Mouse (Mus musculus) intestine, embryonic 16.5 days (tissue): ENCODE results near the gene Capg. TPM values are rescaled to one million over a fixed set of nuclear protein-coding genes. Genes with fewer than 3 reads are reported as not detected.

Experiments used
- ATAC-seq: fragments of 200-750 bp; cut with Nextera tagmentation; 2 replicates; pipeline ENCODE4 v1.8.0; 2017; ENCODE audit warnings: moderate TSS enrichment, moderate library complexity
- H3K27ac ChIP-seq: fragments of 300-500 bp; sonication (generic); 2 replicates; pipeline ENCODE4 v1.5.1; 2014; ENCODE audit warnings: mild to moderate bottlenecking, low read length
- H3K27me3 ChIP-seq: fragments of 300-500 bp; sonication (generic); replicated peaks from 2 replicates; pipeline ENCODE4 v1.6.1; 2014; ENCODE audit warnings: low read length, control low read depth, mixed read lengths; ENCODE audit not compliant: control insufficient read depth, insufficient read depth
- H3K36me3 ChIP-seq: fragments of 300-500 bp; sonication (generic); 2 replicates; pipeline ENCODE4 v1.6.1; 2014; ENCODE audit warnings: low read length, control low read depth; ENCODE audit not compliant: control insufficient read depth, insufficient read depth
- H3K4me1 ChIP-seq: fragments of 300-500 bp; sonication (generic); 2 replicates; pipeline ENCODE4 v1.6.1; 2014; ENCODE audit warnings: low read length, control low read depth, mixed read lengths; ENCODE audit not compliant: control insufficient read depth, insufficient read depth
- H3K4me2 ChIP-seq: fragments of 300-500 bp; sonication (generic); 2 replicates; pipeline ENCODE4 v1.6.1; 2014; ENCODE audit warnings: low read depth, low read length, control low read depth
- H3K4me3 ChIP-seq: fragments of 300-500 bp; sonication (generic); 2 replicates; pipeline ENCODE4 v1.5.1; 2014; ENCODE audit warnings: mild to moderate bottlenecking, low read length
- H3K9ac ChIP-seq: fragments of 300-500 bp; sonication (generic); 2 replicates; pipeline ENCODE4 v1.6.1; 2014; ENCODE audit warnings: low read depth, low read length
- H3K9me3 ChIP-seq: fragments of 300-500 bp; sonication (generic); 2 replicates; pipeline ENCODE4 v1.6.1; 2016; ENCODE audit warnings: low read length, control low read depth; ENCODE audit not compliant: control insufficient read depth
- WGBS: fragments of 180-500 bp; shearing (Covaris S2); extraction: QIAGEN DNeasy Blood & Tissue Kit; methylation state at CpG from one replicate; pipeline ENCODE4 v1.1.7; 2014; 5-methylcytosine and 5-hydroxymethylcytosine counted together
- polyA plus RNA-seq: library from polyadenylated mRNA; unstranded; fragments of >200 nt; fragmentation: Nextera tagmentation; extraction: Ambion mirVana; gene quantifications from 2 replicates; pipeline ENCODE4 v1.2.1, GENCODE M21; 2015

The Capg gene
- polyA plus RNA-seq, 1 experiment from 2014 or later = 35.2 TPM

DNA sequence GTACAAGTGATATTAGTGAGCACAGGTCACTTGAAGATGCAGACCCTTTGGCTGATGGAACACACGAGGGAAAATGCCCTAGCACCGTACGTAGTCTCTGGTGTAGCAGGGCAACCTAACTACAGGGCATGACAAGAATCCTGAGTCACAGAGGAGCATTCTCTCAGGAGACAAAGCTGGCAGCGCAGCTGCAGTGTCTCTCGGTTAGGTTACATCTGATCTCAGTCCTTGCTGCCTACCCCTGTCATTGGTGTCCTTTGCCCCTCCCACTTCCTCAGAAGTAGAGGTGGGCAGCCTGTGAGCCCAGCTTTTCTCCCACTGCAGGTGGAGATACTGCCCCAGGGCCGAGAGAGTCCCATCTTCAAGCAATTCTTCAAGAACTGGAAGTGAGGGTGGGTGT, 18.3 kb downstream of the Capg start:
- 63% methylated on average over 6 of the region's 6 CpGs for WGBS
- Histone ChIP-seq H3K4me2 (no peak overlapping the region), H3K27me3 (no peaks in the 10 kb centered on the region), H3K4me1 (peaks cover 13% of the 10 kb centered on the region), H3K27ac (no peak overlapping the region), H3K9ac (peak overlapping the region; percentile 10; the same call in 1 of the 2 replicates), H3K36me3 (no peaks in the 10 kb centered on the region; the same call in 1 of the 2 replicates), H3K9me3 (no peaks in the 10 kb centered on the region), H3K4me3 (no peak overlapping the region)
- no peak for ATAC-seq

DNA sequence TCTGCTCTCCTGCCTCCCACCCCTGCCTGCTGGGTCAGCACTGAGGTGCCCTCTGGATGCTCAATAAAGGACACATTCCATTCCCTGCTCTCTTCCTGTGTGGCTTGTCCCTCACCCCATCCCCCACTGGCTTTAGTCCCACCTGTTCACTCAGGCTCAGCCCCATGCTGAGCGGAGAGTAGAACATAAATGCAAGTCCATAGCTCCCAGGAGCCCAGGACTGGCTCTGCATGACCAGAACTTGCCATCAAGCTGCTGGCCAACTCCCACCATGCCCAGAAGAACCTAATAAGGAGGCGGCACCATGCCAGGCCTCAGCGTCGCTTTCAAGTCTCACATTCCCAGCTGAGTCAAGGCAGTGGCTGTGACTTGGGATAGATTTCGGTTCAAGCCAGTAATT, 18.7 kb downstream of the Capg start:
- no peak for ATAC-seq
- 82% methylated on average over 5 of the region's 5 CpGs for WGBS
- Histone ChIP-seq H3K27me3 (no peaks in the 10 kb centered on the region), H3K9ac (peak overlapping the region; percentile 10; the same call in 1 of the 2 replicates), H3K27ac (no peak overlapping the region), H3K4me2 (no peak overlapping the region), H3K9me3 (no peaks in the 10 kb centered on the region), H3K36me3 (no peaks in the 10 kb centered on the region; the same call in 1 of the 2 replicates), H3K4me1 (peaks cover 13% of the 10 kb centered on the region), H3K4me3 (no peak overlapping the region)

DNA sequence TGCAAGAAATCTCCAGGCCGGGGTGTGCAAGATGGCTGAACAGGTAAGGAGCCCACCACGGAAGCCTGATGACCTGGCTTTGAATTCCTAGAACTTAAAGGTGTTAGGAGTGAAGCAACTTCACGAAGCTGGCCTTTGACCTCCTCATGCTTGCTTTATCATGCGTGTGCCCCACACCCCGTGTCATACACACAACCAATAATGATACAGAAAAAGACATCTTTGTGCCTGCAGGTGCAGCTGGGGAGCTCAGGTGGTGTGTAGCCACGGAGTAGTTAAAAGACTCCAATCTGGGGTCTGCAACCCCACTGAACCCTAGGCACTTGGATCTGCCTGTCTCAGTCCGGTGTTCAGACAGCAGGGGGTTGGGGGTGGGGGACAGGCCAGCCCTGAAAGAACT, 21.3 kb downstream of the Capg start:
- Histone ChIP-seq H3K4me2 (0 out of 2 replicates have a peak overlapping the region, but pooled peaks have one; percentile 7), H3K4me3 (no peak overlapping the region), H3K27ac (no peak overlapping the region), H3K36me3 (no peaks in the 10 kb centered on the region; the same call in 1 of the 2 replicates), H3K27me3 (no peaks in the 10 kb centered on the region), H3K9ac (peak overlapping the region; percentile 25; the same call in 1 of the 2 replicates), H3K4me1 (peaks cover 6% of the 10 kb centered on the region), H3K9me3 (no peaks in the 10 kb centered on the region)
- 63% methylated on average over 7 of the region's 7 CpGs for WGBS
- peak; percentile 59 for ATAC-seq

DNA sequence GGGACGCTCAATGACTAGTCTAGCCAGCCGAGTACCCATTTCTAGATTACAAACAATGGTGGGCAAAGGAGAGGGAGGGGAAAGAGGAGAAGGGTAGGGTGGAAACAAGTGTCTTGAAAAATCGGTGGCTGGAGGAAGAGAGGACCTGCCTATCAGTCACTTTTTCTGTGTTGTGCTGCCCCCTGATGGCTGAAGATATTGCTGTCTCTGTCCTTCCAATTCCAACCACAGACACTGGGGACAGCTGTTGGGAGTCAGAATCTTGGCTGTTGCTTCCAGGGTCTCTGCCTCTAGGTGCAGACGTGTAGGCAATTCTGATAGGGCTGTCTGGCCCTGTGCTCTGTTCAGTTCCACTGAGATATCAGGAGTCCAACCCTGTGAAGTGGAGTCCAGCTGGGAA, 21.9 kb downstream of the Capg start:
- peak; percentile 83 for ATAC-seq
- no peaks in the 10 kb centered on the region for H3K9me3 ChIP-seq
- H3K27ac ChIP-seq = no peak overlapping the region
- H3K27me3 ChIP-seq = no peaks in the 10 kb centered on the region
- peak overlapping the region; percentile 25; the same call in 1 of the 2 replicates for H3K9ac ChIP-seq
- 5% methylated on average over 4 of the region's 4 CpGs for WGBS
- H3K36me3 ChIP-seq = no peaks in the 10 kb centered on the region; the same call in 1 of the 2 replicates
- H3K4me1 ChIP-seq = peaks cover 6% of the 10 kb centered on the region
- H3K4me3 ChIP-seq = no peak overlapping the region
- H3K4me2 ChIP-seq = peak overlapping the region; percentile 7; the same call in 1 of the 2 replicates

DNA sequence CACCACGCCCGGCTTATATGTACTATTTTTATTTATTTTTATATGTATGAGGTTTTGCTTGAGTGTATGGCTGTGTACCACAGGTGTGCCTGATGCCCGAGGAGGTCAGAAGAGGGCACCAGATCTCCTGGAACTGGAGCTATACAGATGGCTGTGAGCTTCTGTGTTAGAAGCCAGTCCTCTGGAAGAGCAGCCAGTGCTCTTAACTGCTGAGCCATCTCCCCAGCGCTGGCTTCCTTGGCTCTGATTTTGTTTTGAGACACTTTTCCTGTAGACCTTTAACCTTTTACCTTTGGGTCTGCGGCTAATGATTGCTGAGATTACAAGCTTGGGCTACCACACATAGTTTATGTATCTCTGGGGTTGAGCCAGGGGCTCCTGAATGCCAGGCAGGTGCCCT, 23.3 kb downstream of the Capg start:
- no peak overlapping the region for H3K9ac ChIP-seq
- H3K27ac ChIP-seq = no peak overlapping the region
- H3K36me3 ChIP-seq = no peaks in the 10 kb centered on the region; the same call in 1 of the 2 replicates
- ATAC-seq = no peak
- 81% methylated on average over 5 of the region's 5 CpGs for WGBS
- no peak overlapping the region for H3K4me3 ChIP-seq
- no peak overlapping the region for H3K4me2 ChIP-seq
- no peaks in the 10 kb centered on the region for H3K9me3 ChIP-seq
- H3K27me3 ChIP-seq = no peaks in the 10 kb centered on the region
- H3K4me1 ChIP-seq = peaks cover 6% of the 10 kb centered on the region

DNA sequence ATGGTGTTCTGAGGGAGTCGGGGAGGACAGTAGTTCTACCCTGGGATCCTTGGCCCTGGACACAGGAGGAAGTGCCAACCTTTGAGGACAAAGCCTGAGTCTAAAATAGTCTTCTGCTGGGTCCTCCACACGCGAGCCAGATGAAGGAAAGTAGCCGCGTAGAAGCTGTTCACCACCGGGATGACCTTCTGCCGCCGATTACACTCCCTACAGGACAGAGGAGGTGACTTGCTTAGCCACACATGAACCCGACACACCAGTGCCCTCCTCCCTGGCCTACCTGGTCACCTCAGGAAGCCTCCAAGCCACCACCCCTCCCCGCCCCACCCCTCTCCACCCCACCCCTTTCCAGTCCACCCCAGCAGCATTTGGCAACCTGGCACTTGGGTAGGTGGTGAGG, 24.5 kb downstream of the Capg start:
- H3K9ac ChIP-seq = 0 out of 2 replicates have a peak overlapping the region, but pooled peaks have one; percentile 12
- H3K9me3 ChIP-seq = no peaks in the 10 kb centered on the region
- no peak for ATAC-seq
- no peaks in the 10 kb centered on the region for H3K27me3 ChIP-seq
- no peak overlapping the region for H3K4me2 ChIP-seq
- 94% methylated on average over 10 of the region's 10 CpGs for WGBS
- H3K27ac ChIP-seq = no peak overlapping the region
- no peaks in the 10 kb centered on the region; the same call in 1 of the 2 replicates for H3K36me3 ChIP-seq
- H3K4me1 ChIP-seq = peaks cover 6% of the 10 kb centered on the region
- H3K4me3 ChIP-seq = no peak overlapping the region

DNA sequence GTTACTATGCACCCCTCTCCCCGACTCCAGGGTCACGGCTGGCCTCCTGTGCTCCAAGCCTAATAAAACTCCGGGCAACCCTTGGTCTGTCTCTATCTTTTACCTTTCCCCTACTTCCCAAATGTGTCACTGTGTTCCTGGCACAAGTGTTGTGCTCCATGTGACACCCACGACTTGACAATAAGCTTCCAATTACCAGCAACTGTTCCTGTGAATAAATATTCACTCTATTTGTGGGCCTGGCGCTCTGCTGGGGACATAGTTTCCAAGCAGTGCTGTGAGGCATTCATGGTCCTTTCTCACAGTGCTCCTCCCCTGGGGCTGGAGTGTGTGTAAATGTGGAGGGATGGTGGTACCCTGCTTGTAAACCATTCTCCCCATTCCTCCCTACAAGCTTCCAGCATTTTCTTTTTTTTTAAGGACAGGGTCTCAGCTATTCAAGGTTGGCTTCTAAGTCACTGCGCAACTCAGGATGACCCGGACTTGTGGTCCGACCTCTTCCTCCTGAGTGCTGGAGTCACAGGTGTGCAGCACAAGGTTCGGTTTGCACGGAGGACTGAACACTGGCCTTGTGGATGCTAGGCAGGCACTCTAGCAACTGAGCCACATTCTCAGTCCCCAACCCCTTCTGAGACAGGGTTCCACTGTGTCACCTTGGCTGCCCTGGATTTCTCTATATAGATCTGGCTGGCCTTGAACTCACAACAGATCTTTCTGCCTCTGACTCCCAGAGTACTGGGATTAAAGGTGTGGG, 26.6 kb downstream of the Capg start:
- no peak overlapping the region for H3K27ac ChIP-seq
- ATAC-seq = no peak
- H3K4me3 ChIP-seq = no peak overlapping the region
- no peak overlapping the region for H3K4me2 ChIP-seq
- H3K9me3 ChIP-seq = no peaks in the 10 kb centered on the region
- H3K27me3 ChIP-seq = no peaks in the 10 kb centered on the region
- 85% methylated on average over 10 of the region's 10 CpGs for WGBS
- H3K36me3 ChIP-seq = no peaks in the 10 kb centered on the region; the same call in 1 of the 2 replicates
- H3K4me1 ChIP-seq = peaks cover 1% of the 10 kb centered on the region
- H3K9ac ChIP-seq = no peak overlapping the region

DNA sequence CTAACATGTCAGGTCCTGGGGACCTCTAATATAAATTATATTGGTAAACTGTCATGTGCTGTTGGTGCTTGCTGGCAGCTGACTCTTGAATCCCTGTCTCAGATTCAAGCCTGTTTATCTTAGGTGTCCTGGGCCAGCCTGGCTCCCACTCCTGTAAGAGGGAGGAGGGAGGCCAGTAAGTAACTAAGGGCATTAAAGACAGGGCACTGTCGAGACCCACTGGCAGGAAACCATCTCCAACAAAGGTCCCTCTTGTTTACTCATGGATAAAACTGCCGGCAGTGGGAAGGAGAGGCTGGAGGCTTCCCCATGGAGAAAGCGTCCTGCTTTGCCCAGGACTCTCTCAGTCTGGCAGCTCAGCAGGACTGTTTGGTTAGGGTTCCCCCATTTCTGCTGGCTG, 27.6 kb downstream of the Capg start:
- no peak overlapping the region for H3K4me3 ChIP-seq
- H3K4me1 ChIP-seq = no peaks in the 10 kb centered on the region
- no peak overlapping the region for H3K27ac ChIP-seq
- H3K27me3 ChIP-seq = no peaks in the 10 kb centered on the region
- H3K9ac ChIP-seq = no peak overlapping the region
- peaks cover 2% of the 10 kb centered on the region; the same call in 1 of the 2 replicates for H3K36me3 ChIP-seq
- H3K9me3 ChIP-seq = no peaks in the 10 kb centered on the region
- no peak overlapping the region for H3K4me2 ChIP-seq
- WGBS = 36% methylated on average over 3 of the region's 3 CpGs
- ATAC-seq = no peak

DNA sequence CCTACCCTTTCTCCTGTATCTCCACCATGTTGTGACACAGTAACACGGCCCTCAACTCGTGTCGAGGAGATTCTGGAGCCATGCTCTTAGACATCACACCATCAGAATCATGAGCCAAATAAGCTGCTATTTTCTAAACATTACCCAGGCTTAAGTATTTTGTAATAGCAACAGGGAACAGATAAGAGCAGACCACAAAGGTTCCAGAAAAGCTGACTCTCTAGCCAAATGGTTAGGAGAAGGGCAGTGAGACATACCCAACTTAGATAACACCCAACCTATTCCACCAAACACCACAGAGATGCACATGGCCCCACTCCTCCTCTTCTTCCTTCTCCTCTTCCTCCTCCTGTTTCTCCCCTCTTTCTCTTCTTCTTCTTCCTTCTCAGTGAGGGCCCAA, 31.9 kb downstream of the Capg start:
- no peaks in the 10 kb centered on the region for H3K9me3 ChIP-seq
- 93% methylated on average over 3 of the region's 3 CpGs for WGBS
- peaks cover 5% of the 10 kb centered on the region; the same call in 1 of the 2 replicates for H3K36me3 ChIP-seq
- H3K4me2 ChIP-seq = no peak overlapping the region
- H3K4me1 ChIP-seq = no peaks in the 10 kb centered on the region
- no peak for ATAC-seq
- no peak overlapping the region for H3K27ac ChIP-seq
- H3K4me3 ChIP-seq = no peak overlapping the region
- H3K9ac ChIP-seq = no peak overlapping the region
- H3K27me3 ChIP-seq = no peaks in the 10 kb centered on the region
